ENCODE assay signal across 9 mouse cellular contexts in genomic region chr8:61759327-61760189, GRCm38 (mm10).
A peak's percentile ranks its signal among the peaks of the same experiment; 100 is the strongest.
DNase-seq lines count a peak whose midpoint lies in the region; ATAC-seq and TF ChIP-seq lines count a peak whose summit lies in the region.
"Had no signal": no experiment of that assay in that cellular context is flagged by ENCODE, and none has a peak within 500 bp of the region (broad histone marks: within the 10 kb centered on the region; RNA-seq: fewer than 3 reads in every experiment).

No protein-coding gene starts in this region.

- H3K4me3 ChIP-seq in forebrain, postnatal 0 days (ENCODE audit: low read depth, low read length), result peak overlapping the region; percentile 52
- H3K4me3 ChIP-seq in hindbrain, embryonic 13.5 days, result peak overlapping the region; percentile 63
- H3K4me3 ChIP-seq in liver, embryonic 15.5 days (replicated peaks), result peak overlapping the region; percentile 42

- no peak for DNase-seq in frontal cortex, postnatal 14 days (ENCODE audit: low spot score in 2 of 2)
- peak; percentile 69 for DNase-seq in ZHBTc4 (ENCODE audit: low read depth, low spot score)
- peak; percentile 59 for DNase-seq in forebrain, postnatal 0 days
- peak; percentile 31 for DNase-seq in ovary, postnatal 14 days (ENCODE audit: low spot score)
- no peak for DNase-seq in thymus, adult 18-20 months

- H3K4me1 ChIP-seq in forebrain, postnatal 0 days (ENCODE audit: insufficient read depth), result no peaks in the 10 kb centered on the region; the same call in 1 of the 2 replicates
- peaks cover 26% of the 10 kb centered on the region for H3K4me1 ChIP-seq in hindbrain, embryonic 13.5 days (replicated peaks)
- 0 out of 2 replicates have a peak, but pooled peaks cover 5% of the 10 kb centered on the region for H3K4me1 ChIP-seq in liver, embryonic 15.5 days (replicated peaks)

- peak overlapping the region; percentile 49 for H3K9ac ChIP-seq in forebrain, postnatal 0 days
- peak overlapping the region; percentile 75 for H3K9ac ChIP-seq in hindbrain, embryonic 13.5 days
- H3K9ac ChIP-seq in liver, embryonic 15.5 days, result no peak overlapping the region

- H3K27ac ChIP-seq in forebrain, postnatal 0 days (ENCODE audit: low read depth, low read length), result 0 out of 2 replicates have a peak overlapping the region, but pooled peaks have one; percentile 15
- peak overlapping the region; percentile 76 for H3K27ac ChIP-seq in hindbrain, embryonic 13.5 days
- no peak overlapping the region for H3K27ac ChIP-seq in liver, embryonic 15.5 days (replicated peaks)

- H3K36me3 ChIP-seq in forebrain, postnatal 0 days (ENCODE audit: insufficient read depth), result no peaks in the 10 kb centered on the region
- H3K36me3 ChIP-seq in hindbrain, embryonic 13.5 days, result no peaks in the 10 kb centered on the region
- no peaks in the 10 kb centered on the region for H3K36me3 ChIP-seq in liver, embryonic 15.5 days (replicated peaks)

- H3K27me3 ChIP-seq in forebrain, postnatal 0 days (ENCODE audit: insufficient read depth, low read length), result no peaks in the 10 kb centered on the region
- 0 out of 2 replicates have a peak, but pooled peaks cover 3% of the 10 kb centered on the region for H3K27me3 ChIP-seq in hindbrain, embryonic 13.5 days
- peaks cover 30% of the 10 kb centered on the region for H3K27me3 ChIP-seq in liver, embryonic 15.5 days
- H3K27me3 ChIP-seq: CH12.LX had no signal

- H3K9me3 ChIP-seq in forebrain, postnatal 0 days (ENCODE audit: low read length), result no peaks in the 10 kb centered on the region
- no peaks in the 10 kb centered on the region for H3K9me3 ChIP-seq in hindbrain, embryonic 13.5 days
- no peaks in the 10 kb centered on the region for H3K9me3 ChIP-seq in liver, embryonic 15.5 days (replicated peaks)

- TF ChIP-seq CTCF in forebrain, postnatal 0 days (IDR thresholded peaks at IDR 0.05; ENCODE audit: low read depth), result no peak; the same call in 1 of the 2 replicates

- under 1% methylated on average over 44 of the region's 44 CpGs for WGBS in forebrain, postnatal 0 days
- WGBS in hindbrain, embryonic 13.5 days, result under 1% methylated on average over 44 of the region's 44 CpGs
- 3% methylated on average over 44 of the region's 44 CpGs for WGBS in liver, embryonic 15.5 days (ENCODE audit: insufficient replicate concordance)

- H3K4me2 ChIP-seq in forebrain, postnatal 0 days (ENCODE audit: low read depth), result peak overlapping the region; percentile 99
- H3K4me2 ChIP-seq in hindbrain, embryonic 13.5 days, result peak overlapping the region; percentile 94
- H3K4me2 ChIP-seq in liver, embryonic 15.5 days, result peak overlapping the region; percentile 63

- ATAC-seq in frontal cortex, adult (ENCODE audit: low TSS enrichment), result peak; percentile 79
- ATAC-seq in forebrain, postnatal 0 days, result peak; percentile 82
- ATAC-seq in hindbrain, embryonic 13.5 days (ENCODE audit: low FRiP score), result peak; percentile 90
- ATAC-seq in liver, embryonic 15.5 days (ENCODE audit: insufficient read depth), result no peak

Comparison
In these comparisons a context has a peak if more than half of its experiments do, and no peak if none do; other contexts are left out.
1. DNase-seq: peak in ZHBTc4 (single experiment), forebrain, postnatal 0 days (single experiment) and ovary, postnatal 14 days (single experiment); none in frontal cortex, postnatal 14 days (0 of 2) and thymus, adult 18-20 months (0 of 2).
2. Peak in every context shown above with its lines, with median percentiles within 50 percentile points of each other: H3K4me2 ChIP-seq and H3K4me3 ChIP-seq.